Mouse (Mus musculus): ENCODE measurements around the gene Timm9. TPM values are rescaled to one million over a fixed set of nuclear protein-coding genes. Genes with fewer than 3 reads are reported as not detected.

The Timm9 gene
- polyA plus RNA-seq, 1 experiment from 2014 or later = 88.9 TPM

GRCm38 (mm10) chr12:71086331-71086730 is 50.2 kb downstream of the Timm9 start:
- Histone ChIP-seq H3K4me1 (no peaks in the 10 kb centered on the region), H3K27ac (no peak overlapping the region), H3K27me3 (no peaks in the 10 kb centered on the region), H3K9ac (no peak overlapping the region), H3K4me2 (no peak overlapping the region), H3K36me3 (peaks cover 33% of the 10 kb centered on the region), H3K4me3 (replicated peaks) (no peak overlapping the region), H3K9me3 (replicated peaks) (no peaks in the 10 kb centered on the region)
- 93% methylated on average over 8 of the region's 8 CpGs for WGBS
- ATAC-seq (replicated peaks; ENCODE audit: low FRiP score) = no peak

Other genes with a start within 250 kb of the Timm9 start
- gene Actr10, start 198.8 kb downstream of the Timm9 start, polyA plus RNA-seq (2015; fragmentation: Nextera tagmentation; extraction: Ambion mirVana) = 222 and 239 TPM in 2 replicates
- 591 and 640 TPM in 2 replicates for gene Psma3, start 162.1 kb downstream of the Timm9 start, polyA plus RNA-seq (2015; fragmentation: Nextera tagmentation; extraction: Ambion mirVana)
- 34.9 and 35.6 TPM in 2 replicates for gene Arid4a, start 120.7 kb downstream of the Timm9 start, polyA plus RNA-seq (2015; fragmentation: Nextera tagmentation; extraction: Ambion mirVana)
- gene Tomm20l, start 25.3 kb downstream of the Timm9 start, polyA plus RNA-seq (2015; fragmentation: Nextera tagmentation; extraction: Ambion mirVana) = not detected in 2 replicates
- gene 2700049A03Rik, start 164 bp upstream of the Timm9 start, polyA plus RNA-seq (2015; fragmentation: Nextera tagmentation; extraction: Ambion mirVana) = 14.7 and 14.8 TPM in 2 replicates
- gene Dact1, start 173.2 kb upstream of the Timm9 start, polyA plus RNA-seq (2015; fragmentation: Nextera tagmentation; extraction: Ambion mirVana) = 16.3 and 18.9 TPM in 2 replicates